Mouse (Mus musculus) gastrocnemius, postnatal 4 days (tissue): Measurements from ENCODE around the gene Hoxd3. TPM values are rescaled to one million over a fixed set of nuclear protein-coding genes. Genes with fewer than 3 reads are reported as not detected.

Experiments used
- DNase-seq, 2 experiments: peaks; one replicate each; pipeline ENCODE4 v3.0.0; 2021 to 2022; ENCODE audit warnings: low spot score in 2 of 2, mixed read lengths in 2 of 2
- total RNA-seq, 2 experiments: library from RNA; stranded (reverse); gene quantifications; 2 replicates each; pipeline ENCODE4 v1.2.3; 2021

Hoxd3 gene
- total RNA-seq, 2 experiments from 2014 or later: 0.12 TPM; not detected in 1

GRCm38 (mm10) chr2:74678891-74679595 is 32.7 kb upstream of the Hoxd3 start, which contains the start of gene Hoxd11:
Hoxd11 (plus strand) TSS chr2:74679557.
- no peak for DNase-seq

DNA sequence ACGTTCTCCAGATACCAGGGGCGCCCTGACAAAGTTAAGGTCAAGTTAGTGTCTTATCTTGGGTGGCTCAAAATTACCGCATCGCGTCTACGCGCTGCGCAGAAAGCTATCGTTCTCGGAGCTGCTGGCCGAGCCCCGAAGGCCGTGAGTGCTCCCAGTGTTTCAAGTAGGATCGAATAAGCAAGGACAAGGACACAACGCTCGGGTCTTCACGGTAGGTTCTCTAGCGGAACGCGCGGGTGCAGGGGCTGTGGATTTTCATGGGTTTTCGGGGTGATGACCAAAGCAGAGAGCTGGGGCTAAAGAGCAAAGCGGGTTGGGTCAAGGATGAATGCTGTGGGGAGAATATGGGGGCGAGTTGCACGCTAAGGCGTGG is 32.1 kb upstream of the Hoxd3 start:
- DNase-seq: no peak

DNA sequence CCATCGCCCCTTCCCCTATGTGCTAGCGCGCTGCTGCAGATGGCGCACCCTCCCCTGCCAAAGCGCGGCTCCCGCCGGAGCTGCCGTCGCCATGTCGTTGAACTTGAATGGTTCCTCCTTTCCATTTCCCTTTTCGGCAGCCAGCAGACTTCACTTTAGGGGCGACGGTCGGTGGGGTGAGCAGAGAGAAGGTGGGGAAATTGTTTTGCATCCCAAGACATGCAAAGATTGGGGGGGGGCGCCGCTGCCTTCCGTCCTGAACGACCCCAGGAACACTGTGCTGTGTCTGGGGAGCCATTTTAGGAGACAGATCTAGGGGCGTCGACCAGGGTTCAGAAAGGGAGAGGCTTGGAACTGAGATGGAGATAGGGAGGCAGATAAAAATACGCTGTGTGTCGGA is 31.7 kb upstream of the Hoxd3 start:
- no peak for DNase-seq

- DNase-seq: no peak
Observed at GRCm38 (mm10) chr2:74680561-74681398, 30.9 kb upstream of the Hoxd3 start.

DNA sequence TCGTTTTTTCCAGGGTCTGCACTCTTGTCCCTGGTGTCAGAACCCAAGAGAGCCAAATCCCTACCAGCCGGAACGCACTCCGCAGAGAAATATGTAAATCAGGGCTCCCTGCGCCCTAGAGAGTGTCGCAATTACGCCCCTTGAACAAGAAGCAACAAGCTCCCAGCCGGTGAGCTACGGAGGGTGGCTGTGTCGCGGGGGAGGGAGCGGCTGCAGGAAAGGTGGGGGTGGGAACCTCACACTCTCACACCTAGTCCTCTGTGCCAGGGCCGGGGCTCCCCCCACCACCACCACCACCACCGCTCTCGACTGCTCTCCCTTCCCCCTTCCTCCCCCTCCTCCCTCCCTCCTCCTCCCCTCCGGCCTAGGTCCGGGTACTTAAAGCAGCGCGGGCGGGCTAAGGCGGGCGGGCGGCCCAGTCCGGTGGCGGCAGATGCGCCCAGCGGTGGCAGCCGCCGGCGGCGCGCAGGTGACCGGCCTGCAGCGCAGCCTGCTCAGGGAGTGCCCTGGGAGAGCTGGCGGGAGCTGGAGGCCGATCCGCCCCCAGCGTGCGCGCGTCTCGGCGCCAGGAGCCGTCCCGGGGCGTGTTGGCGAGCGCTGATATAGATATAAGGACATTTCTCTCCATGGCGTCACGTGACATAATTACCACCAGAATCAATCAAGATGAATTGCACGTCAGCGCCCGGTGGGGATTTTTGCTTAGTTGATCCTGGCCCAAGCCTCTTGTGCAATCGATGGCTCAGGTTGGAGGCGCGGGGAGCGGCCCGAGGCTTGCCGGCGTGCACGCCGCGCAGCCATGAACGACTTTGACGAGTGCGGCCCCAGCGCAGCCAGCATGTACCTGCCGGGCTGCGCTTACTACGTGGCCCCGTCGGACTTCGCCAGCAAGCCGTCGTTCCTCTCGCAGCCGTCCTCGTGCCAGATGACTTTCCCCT is 29.9 kb upstream of the Hoxd3 start:
- no peak for DNase-seq

DNA sequence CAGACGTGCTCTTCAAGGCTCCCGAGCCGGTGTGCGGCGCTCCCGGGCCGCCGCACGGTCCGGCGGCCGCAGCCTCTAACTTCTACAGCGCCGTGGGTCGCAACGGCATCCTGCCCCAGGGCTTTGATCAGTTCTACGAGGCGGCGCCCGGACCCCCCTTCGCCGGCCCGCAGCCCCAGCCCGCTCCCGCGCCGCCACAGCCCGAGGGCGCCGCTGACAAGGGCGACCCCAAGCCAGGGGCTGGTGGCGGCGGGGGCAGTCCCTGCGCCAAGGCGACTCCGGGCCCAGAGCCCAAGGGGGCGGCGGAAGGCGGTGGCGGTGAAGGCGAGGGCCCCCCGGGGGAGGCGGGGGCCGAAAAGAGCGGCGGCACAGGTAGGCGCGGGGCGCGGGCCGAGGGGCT is 28.9 kb upstream of the Hoxd3 start:
- DNase-seq: no peak

- DNase-seq: no peak
Observed at GRCm38 (mm10) chr2:74683471-74683951, 28.2 kb upstream of the Hoxd3 start.

GRCm38 (mm10) chr2:74684106-74684505 is 27.6 kb upstream of the Hoxd3 start:
- DNase-seq: no peak

DNA sequence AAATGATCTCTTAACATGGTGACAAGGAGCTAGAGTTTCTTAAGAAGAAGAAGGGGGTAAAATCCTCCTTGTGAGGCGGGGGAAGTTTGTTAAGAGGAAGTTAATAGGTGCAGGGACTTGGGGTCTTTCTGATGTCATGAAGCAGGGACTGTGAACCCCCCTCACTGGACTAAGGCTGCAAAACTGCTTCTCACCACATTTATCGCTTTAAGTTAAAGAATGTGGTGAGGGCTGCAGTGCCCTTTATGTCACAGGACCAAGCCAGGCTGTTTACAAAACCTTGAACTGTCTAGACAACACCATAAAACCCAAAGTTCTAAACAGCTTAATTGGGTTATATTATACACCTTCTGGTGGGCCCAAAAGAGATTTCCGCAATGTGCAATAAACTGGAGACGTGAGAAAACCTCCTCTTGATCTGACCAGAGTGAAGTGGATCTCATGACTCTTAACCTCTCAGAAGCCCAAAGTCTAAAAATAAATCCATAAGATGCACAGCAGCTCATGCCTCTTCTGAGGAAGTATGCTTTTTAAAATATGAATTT is 26.6 kb upstream of the Hoxd3 start:
- no peak for DNase-seq

GRCm38 (mm10) chr2:74686301-74686987 is 25.3 kb upstream of the Hoxd3 start:
- no peak for DNase-seq

GRCm38 (mm10) chr2:74686988-74687697 is 24.6 kb upstream of the Hoxd3 start:
- no peak for DNase-seq

GRCm38 (mm10) chr2:74687698-74688555 is 23.8 kb upstream of the Hoxd3 start:
- DNase-seq: no peak

DNA sequence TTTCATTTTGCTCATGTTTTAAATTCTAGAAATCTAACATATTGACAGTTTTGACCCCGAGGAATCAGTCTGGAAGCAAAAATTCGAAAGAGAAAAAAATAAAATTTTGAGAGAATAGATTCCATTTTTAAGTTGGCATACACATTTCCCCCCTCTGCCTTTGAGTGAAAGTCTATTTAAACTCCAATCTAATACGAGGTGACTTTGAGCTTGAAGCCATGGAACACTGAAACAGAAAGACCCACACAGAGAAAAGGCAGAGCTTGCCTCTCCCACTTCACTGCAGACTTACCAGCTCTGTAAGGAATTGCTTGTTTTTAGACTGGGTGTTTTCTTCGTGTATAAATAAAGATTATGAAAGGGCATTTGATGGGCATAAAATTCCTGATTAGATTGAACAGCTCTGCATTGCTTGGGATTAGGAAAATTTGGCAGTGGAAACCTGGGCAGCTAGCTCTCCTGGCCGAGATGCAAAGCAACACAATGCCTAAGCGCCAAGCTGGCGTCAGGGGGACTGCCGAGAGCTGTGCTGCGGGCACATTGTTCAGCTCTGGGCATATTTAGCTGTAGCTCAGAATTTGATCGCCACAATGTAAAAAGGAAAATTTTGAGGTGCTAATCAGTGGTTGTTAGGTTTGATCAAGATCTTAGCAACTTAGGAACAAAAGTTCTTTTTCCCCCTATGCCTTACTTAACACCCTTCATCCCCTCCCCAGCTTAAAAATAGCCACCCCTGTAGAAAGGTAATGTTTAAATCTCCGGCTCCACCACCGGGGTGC is 22.7 kb upstream of the Hoxd3 start:
- no peak for DNase-seq

- DNase-seq: no peak
Observed at GRCm38 (mm10) chr2:74689574-74690337, 22.0 kb upstream of the Hoxd3 start.

DNA sequence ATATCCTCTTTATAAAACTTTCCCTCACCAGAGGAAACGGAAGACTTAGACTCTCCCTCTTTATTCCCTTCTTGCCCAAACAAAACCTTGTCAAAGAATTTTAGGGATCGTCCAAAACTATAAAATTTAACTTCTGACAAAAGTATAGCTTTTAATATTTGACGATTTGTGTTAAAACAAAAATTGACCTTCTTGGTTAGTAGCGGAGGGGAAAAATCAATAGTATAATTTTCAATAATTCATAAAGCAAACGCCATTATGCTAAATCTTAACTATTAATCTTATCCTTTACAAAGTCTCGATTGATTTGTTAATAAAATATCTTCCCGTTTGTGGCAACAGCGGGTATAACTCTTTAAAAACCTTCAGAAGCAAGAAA is 21.4 kb upstream of the Hoxd3 start:
- DNase-seq: no peak

DNA sequence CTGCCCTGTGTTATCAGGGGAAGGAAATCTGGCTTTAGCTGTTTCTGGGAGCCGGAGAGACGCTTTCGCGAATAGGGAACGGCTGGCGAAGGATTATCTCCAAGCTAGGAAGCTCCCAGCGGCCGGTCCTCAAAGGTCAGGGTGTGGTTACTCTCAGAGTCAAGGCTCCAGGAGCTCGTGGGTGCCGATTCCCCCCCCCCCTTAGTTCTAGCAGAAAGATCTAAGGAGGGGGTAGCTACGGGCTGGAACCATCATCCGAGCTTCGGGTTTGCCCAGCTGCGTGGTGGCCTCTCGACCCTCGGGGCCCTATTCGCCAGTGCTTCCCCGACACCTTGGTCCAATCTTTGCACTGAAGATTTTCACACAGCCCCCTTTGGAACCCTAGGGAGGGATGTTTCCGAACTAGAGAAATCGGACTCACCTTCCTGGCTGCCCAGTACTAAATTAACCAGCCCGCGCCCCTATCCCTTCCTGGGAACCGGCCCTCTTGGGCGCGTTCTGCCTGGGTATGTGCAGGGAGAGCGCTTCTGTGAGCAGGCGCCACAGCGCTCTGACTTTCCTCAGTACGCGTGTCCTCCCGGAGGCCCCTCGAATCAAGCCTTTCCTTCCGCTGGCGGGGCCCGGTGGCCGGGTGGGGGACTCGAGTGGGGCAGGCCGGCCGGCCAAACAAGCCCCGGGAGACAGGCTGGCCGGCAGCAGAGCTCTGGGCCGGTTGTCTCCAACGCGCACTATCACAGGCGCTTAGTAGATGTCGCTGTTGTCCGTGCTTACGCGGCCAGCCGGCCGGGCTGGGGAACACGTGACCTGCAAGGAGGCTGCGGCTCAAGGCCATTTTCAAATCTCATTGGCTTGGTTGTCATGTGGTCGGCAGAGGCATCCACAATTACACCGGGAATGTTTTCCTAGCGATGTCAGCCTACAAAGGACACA is 20.4 kb upstream of the Hoxd3 start, which contains the start of gene Hoxd10:
Hoxd10 (plus strand) TSS at position 903 of the 930 bp plus-strand sequence.
- peak in 1 of 2 experiments; percentile 77 for DNase-seq
